Mouse (Mus musculus) ES-E14 (cell line): ENCODE measurements at regions not wholly inside any gene's neighbourhood (a gene's known extent, or its start where the extent isn't known, plus 50 kb on each side); places are given as distances from the start of the nearest gene placed in this dataset.

Experiments used
- DNase-seq: peaks from one replicate; pipeline ENCODE4 v3.0.0-alpha.2; 2013; ENCODE audit warnings: low read depth, low spot score
- H3K27ac ChIP-seq: 2 replicates; pipeline ENCODE4 v1.5.1; 2012; ENCODE audit warnings: low read depth, mild to moderate bottlenecking, low read length, moderate library complexity, mixed read lengths; ENCODE audit not compliant: poor library complexity, insufficient read depth, severe bottlenecking
- H3K36me3 ChIP-seq: 2 replicates; pipeline ENCODE4 v1.6.1; 2012; ENCODE audit warnings: mild to moderate bottlenecking, low read length, moderate library complexity, mixed read lengths; ENCODE audit not compliant: control insufficient read depth, poor library complexity, insufficient read depth, severe bottlenecking
- H3K4me1 ChIP-seq, 2 experiments: fragments of 150-350 bp in 1 of 2; sonication (generic) in 1 of 2; 2 replicates each; pipeline ENCODE4 v1.6.1; 2012; ENCODE audit warnings: low read length in 2 of 2, mild to moderate bottlenecking in 1 of 2, mixed read lengths in 1 of 2; ENCODE audit not compliant: control insufficient read depth in 2 of 2, insufficient read depth in 2 of 2, poor library complexity in 1 of 2
- H3K4me3 ChIP-seq, 2 experiments: fragments of 150-350 bp in 1 of 2; sonication (generic) in 1 of 2; 2 replicates each; pipeline ENCODE4 v1.5.1; 2012; ENCODE audit warnings: low read length in 2 of 2, low read depth in 1 of 2, mild to moderate bottlenecking in 1 of 2, mixed read lengths in 1 of 2; ENCODE audit not compliant: insufficient read depth in 1 of 2, poor library complexity in 1 of 2, severe bottlenecking in 1 of 2
- H3K9ac ChIP-seq: 2 replicates; pipeline ENCODE4 v1.6.1; 2012; ENCODE audit warnings: low read depth, mild to moderate bottlenecking, low read length, mixed read lengths; ENCODE audit not compliant: poor library complexity, insufficient read depth, severe bottlenecking
- H3K9me3 ChIP-seq: fragments of 150-350 bp; sonication (generic); 2 replicates; pipeline ENCODE4 v1.6.1; 2012; ENCODE audit warnings: low read depth, mild to moderate bottlenecking, low read length; ENCODE audit not compliant: control insufficient read depth, insufficient read depth
- CHD2 ChIP-seq: IDR thresholded peaks from 2 replicates; pipeline ENCODE4 v1.6.1; 2014; ENCODE audit warnings: mild to moderate bottlenecking, low read depth, low read length, inconsistent platforms
- HCFC1 ChIP-seq: IDR thresholded peaks from 2 replicates; pipeline ENCODE4 v1.6.1; 2012; ENCODE audit warnings: low read length, inconsistent platforms, borderline replicate concordance; ENCODE audit not compliant: insufficient read depth
- MAFK ChIP-seq: IDR thresholded peaks from 2 replicates; pipeline ENCODE4 v1.6.1; 2014; ENCODE audit warnings: mild to moderate bottlenecking, low read depth, low read length, inconsistent platforms; ENCODE audit not compliant: insufficient read depth
- ZC3H11A ChIP-seq: IDR thresholded peaks from 2 replicates; pipeline ENCODE4 v1.6.1; 2012; ENCODE audit warnings: low read depth, mild to moderate bottlenecking, inconsistent platforms, low read length, borderline replicate concordance
- ZNF384 ChIP-seq: IDR thresholded peaks from 2 replicates; pipeline ENCODE4 v1.6.1; 2012; ENCODE audit warnings: low read depth, low read length, inconsistent platforms
- in situ Hi-C, 2 experiments: fragments of 600-800 bp; cut with MboI; formaldehyde crosslinking; loops; one replicate each; pipeline ENCODE4 v1.15.1; 2025; ENCODE audit warnings: low sequenced_read_pairs in 2 of 2, inconsistent platforms in 1 of 2; ENCODE audit not compliant: unreplicated experiment in 2 of 2

DNA sequence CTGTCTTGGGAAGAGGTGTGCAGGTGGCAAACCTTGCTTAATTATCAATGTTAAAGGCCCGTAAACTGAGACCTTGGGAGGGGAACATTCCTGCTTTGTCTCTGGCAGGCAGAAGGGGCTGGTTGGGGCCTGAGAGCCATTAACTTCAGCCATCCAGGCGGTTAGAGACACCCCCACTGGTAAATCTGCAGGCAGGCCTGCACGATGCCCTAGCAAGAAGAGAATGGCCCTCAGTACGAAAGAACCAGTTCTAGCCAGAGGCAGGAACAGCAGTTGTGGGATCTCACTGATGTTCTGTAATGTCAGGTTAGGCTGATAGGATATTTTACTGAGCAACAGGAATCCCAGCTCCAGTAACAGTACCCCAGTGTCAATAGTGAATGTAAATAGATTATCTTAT lies 70.5 kb downstream of the Apip start:
- Histone ChIP-seq H3K4me3 (no peak overlapping the region), H3K36me3 (no peaks in the 10 kb centered on the region), H3K9ac (no peak overlapping the region), H3K9me3 (no peaks in the 10 kb centered on the region), H3K4me1 (no peaks in the 10 kb centered on the region), H3K27ac (no peak overlapping the region)
- no peak for DNase-seq
- in situ Hi-C loops: no loop called here
- no peak for TF ChIP-seq MAFK

DNA sequence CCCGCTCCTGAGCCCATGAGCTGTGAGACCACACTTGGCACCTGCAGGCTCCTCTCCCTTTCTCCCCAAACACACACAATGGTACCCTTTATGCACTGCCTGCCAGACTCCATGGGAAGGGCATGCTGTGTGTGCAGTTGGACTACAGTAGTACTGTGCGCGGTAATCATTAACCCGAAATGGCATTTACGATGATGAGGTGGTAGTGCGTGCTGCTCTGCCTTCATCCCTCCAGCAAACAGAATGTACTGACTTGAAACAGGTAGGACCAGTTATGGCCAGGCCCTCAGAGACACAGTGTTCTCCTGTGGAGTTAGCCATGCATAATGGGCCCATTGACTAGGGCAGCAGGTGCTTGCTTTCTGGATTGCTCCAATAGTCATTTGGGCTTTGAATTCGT lies 70.9 kb downstream of the Apip start:
- Histone ChIP-seq H3K27ac (no peak overlapping the region), H3K9me3 (no peaks in the 10 kb centered on the region), H3K36me3 (no peaks in the 10 kb centered on the region), H3K4me3 (no peak overlapping the region), H3K4me1 (no peaks in the 10 kb centered on the region), H3K9ac (no peak overlapping the region)
- DNase-seq: no peak
- in situ Hi-C loops: no loop called here
- TF ChIP-seq CHD2: no peak
- no peak for TF ChIP-seq HCFC1
- no peak for TF ChIP-seq ZNF384
- no peak for TF ChIP-seq ZC3H11A
- TF ChIP-seq MAFK: no peak

DNA sequence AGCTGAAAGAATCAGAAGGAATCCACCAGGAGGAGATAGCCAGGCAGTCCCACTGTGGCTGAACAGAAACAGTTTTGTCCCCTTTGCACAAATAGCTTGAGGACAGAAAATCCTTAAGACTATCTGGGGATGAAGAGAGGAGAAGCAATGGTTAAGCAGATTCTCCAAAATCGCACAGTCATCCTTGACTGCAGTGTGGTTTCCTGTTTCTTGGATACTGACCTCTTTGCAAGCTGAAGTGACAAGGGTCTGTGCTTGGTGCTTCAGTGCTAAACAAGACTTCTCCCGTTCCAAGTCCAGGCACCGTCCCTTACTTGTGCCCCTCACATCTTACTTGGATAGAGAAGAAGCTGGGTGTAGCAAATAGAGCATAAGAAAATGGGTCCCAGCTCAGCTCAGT lies 71.6 kb downstream of the Apip start:
- H3K36me3 ChIP-seq: no peaks in the 10 kb centered on the region
- TF ChIP-seq CHD2 (no peak), ZNF384 (no peak), HCFC1 (no peak), ZC3H11A (no peak), MAFK (no peak)
- no peak overlapping the region for H3K9ac ChIP-seq
- H3K27ac ChIP-seq: no peak overlapping the region
- no peak for DNase-seq
- in situ Hi-C loops: no loop called here
- no peaks in the 10 kb centered on the region for H3K9me3 ChIP-seq
- no peak overlapping the region for H3K4me3 ChIP-seq
- H3K4me1 ChIP-seq: no peaks in the 10 kb centered on the region

DNA sequence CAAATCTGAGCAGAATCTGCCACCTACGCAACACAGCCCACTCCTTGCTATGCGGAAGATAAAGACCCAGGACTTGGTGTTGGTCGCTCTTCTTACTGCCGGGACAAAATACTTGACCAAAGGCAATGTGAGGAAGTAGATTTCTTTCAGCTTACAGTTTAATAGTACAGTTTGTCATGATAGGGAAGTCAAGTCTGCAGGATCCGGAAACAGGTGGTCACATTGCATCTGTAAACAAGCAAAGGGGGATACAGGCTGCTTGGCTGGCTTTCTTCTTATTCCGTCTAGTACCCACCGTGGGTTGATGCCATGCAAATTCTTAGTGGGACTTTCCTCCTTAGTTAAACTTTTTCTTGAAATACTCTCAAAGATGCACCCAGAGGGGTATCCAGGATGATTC lies 72.7 kb downstream of the Apip start:
- H3K27ac ChIP-seq: no peak overlapping the region
- H3K4me3 ChIP-seq: no peak overlapping the region
- TF ChIP-seq HCFC1 (no peak), MAFK (no peak), CHD2 (no peak), ZC3H11A (no peak), ZNF384 (no peak)
- H3K36me3 ChIP-seq: no peaks in the 10 kb centered on the region
- in situ Hi-C loops: no loop called here
- no peaks in the 10 kb centered on the region for H3K9me3 ChIP-seq
- H3K9ac ChIP-seq: no peak overlapping the region
- no peak for DNase-seq
- H3K4me1 ChIP-seq: no peaks in the 10 kb centered on the region

DNA sequence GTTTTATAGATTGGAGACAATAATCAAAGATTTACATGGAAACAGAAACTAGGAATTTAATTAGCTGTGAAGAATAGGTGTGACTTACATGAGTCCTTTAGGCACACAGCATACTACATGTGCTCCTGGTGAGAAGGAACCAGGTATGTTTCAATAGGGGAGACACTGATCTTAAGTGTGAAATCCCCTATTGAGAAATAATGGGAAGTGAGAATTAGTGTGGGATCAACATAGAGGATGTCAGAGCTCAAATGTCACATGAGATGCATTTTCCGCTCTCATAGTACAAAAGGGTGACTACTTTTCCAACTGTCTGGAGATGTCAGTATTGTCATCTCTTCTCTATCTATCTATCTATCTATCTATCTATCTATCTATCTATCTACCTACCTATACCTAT lies 79.8 kb downstream of the Apip start:
- Histone ChIP-seq H3K4me3 (no peak overlapping the region), H3K9me3 (no peaks in the 10 kb centered on the region), H3K27ac (no peak overlapping the region), H3K4me1 (no peaks in the 10 kb centered on the region), H3K36me3 (no peaks in the 10 kb centered on the region), H3K9ac (no peak overlapping the region)
- in situ Hi-C loops: no loop called here
- TF ChIP-seq ZC3H11A: no peak
- TF ChIP-seq ZNF384: no peak
- no peak for TF ChIP-seq MAFK
- no peak for TF ChIP-seq HCFC1
- TF ChIP-seq CHD2: no peak
- DNase-seq: no peak
